Mouse (Mus musculus): ENCODE results near the gene Dock1.

Dock1 gene

GRCm38 (mm10) chr7:134994983-134995382, 324.5 kb downstream of the Dock1 start:
- no peak for DNase-seq

DNA sequence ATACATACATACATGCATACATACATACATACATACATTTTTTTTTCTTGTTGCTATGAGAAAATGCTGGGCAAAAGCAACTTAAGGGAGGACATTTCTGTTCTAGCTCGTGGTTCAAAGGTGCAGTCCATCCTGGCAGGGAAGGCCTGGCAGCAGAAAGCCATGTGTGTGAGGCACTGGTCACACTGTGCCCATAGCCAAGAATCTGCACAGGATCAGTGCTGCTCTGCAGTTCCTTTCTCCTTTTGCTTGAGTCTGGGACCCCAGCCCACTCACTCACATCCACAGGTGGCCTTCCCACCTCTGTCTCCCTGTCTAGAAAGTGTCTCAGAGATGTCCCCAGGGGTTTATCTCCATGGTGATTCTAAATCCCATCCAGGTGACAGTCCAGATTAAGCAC, 331.8 kb downstream of the Dock1 start:
- no peak for DNase-seq

GRCm38 (mm10) chr7:135002891-135003290, 332.4 kb downstream of the Dock1 start:
- DNase-seq, result no peak

GRCm38 (mm10) chr7:135005964-135006560, 335.6 kb downstream of the Dock1 start:
- no peak for DNase-seq

DNA sequence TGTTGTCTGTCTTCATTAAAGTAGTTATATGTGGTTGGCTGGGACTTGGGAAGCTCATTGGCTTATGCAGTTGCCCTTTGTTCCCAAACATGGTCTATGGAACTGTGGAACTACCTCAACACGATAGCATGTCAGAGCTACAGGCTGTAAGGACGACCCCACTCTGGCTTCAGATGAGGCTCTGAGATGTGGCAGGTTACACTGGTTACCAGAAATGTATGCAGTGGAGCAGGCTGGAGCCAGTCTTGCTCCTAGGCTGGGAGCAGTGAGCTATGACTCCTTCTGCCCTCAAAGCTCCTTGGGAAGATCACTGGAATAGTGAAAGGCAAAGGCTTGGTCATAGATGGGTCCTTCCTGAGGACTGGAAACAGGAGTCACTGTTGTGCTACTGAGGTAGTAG, 337.6 kb downstream of the Dock1 start:
- no peak for DNase-seq

DNA sequence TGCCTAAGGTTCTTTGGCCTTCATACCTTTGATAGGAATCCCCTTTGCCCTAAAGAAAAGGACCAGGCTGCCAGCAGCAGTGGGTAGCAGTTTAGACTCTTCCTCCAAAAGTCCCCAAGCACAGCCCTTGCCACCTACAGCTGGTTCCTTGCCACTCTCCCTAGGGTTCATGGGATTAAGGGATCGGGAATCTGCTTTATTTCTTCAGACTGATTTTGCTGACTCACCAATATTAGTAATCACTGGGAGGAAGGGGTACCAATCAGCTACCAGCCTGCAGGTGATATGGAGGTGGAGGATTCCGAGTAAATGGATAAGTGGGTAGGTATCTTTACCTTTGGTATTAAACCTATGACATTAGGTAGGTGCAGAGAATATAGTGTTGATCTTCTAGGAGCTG, 340.5 kb downstream of the Dock1 start:
- no peak for DNase-seq

DNA sequence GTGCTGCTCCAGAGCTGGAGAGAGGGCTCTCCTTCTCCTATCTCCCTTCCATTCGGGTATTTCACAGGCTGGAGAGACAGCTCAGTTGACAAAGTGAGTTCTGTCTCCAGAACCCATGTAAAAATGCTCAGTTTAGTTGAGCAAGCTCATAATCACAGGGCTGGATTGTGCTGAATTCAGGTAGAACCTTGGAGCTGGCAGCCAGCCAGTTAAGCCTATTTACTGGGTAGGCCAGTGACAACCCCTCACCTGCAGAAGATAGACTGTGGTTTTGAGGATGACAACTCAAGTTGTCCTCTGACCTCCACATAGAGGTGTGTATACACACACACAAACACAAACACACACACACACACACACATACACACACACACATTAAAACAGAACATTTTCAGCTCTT, 347.1 kb downstream of the Dock1 start:
- DNase-seq, result peak in 1 of 2 experiments; percentile 20

- DNase-seq, result no peak
Observed at GRCm38 (mm10) chr7:135020762-135021161, 350.3 kb downstream of the Dock1 start.

DNA sequence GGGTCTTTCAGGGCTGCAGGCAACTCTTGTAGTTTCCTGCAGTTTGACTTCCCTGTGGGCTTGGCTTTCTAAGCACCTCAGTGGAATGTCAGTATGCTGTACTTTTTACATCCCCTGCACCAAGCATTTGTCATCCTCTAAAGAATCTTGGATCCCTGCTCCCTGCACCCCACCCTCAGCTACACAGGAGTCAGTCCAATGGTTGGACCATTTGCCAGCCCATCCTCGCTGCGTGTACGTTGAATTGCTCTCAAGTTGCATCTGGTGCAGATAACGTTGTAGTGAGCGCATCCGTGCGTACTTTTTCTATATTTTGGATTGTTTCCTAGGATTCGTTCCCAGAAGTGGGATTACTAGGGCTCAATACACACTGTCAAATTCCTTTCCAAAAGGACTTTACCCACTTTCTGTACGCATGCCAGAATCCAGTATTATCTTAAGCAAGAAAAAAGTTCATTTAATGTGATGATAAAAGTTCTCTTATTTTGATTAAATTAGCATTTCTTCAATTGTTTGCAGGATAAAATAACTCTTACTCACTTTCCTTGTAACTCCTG, 351.2 kb downstream of the Dock1 start:
- no peak for DNase-seq

- DNase-seq, result no peak
Observed at GRCm38 (mm10) chr7:135024531-135024930, 354.1 kb downstream of the Dock1 start.

DNA sequence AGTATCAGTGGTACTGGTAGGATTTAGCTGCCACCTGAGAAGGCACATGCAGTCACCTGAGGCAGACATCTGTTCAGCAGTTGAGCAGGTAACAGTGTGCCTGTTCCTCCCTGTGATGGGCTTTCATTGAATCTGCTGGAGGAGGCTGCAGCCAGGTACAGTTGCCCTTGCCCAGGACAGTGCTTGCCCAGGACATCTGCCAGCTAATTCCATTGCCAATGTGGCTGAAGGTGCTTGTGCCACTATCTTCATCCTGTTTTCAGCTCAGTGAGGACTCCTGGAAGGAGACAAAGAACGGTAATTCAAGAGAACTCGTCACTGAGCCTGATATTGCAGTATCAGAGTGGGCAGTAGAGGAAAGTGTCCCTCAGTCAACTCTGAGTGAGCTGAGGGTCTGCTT, 358.3 kb downstream of the Dock1 start:
- DNase-seq, result peak; percentile 25 to 46

DNA sequence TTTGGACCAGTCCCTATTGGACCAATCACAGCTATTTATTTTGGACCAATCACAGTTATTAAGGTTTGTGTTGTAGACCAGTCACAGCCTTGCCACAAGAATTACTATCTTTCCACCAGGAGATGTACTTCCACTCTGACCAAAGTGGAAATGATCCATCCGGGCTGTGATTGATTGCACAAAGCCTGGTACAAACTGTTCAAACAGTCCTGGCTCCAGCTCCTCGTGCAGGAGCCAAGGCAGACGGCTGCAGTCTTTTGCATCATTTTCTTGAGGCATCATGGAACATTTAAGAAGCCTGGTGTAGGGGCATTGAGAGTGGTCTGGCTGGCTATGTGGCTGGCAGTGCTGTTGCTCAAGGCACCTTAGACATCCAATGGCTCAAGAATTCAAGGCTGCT, 358.7 kb downstream of the Dock1 start:
- no peak for DNase-seq

GRCm38 (mm10) chr7:135031466-135031865, 361.0 kb downstream of the Dock1 start:
- DNase-seq, result no peak

DNA sequence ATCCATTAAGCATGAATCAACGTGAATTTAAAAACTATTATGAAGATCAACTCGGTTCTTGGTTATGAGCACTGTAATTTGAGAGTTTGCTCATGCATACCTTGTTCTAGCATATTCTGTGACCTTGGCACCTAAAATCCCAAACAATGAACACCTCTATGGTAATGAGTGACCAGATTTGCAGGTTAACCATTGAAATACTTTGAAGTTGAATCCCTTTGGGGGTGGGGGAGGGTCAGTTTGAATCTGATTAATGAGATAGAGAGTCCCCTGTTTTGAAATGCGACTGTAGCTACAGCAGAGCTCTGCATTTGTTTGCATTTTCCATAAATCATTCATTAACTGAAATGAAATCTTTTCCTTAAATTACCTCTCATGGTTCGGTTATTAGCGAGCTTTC, 364.4 kb downstream of the Dock1 start:
- DNase-seq, result no peak

- no peak for DNase-seq
Observed at GRCm38 (mm10) chr7:135035651-135036050, 365.2 kb downstream of the Dock1 start.

GRCm38 (mm10) chr7:135038930-135039329, 368.5 kb downstream of the Dock1 start:
- DNase-seq, result no peak

GRCm38 (mm10) chr7:135043931-135044765, 373.7 kb downstream of the Dock1 start:
- no peak for DNase-seq

- DNase-seq, result no peak
Observed at GRCm38 (mm10) chr7:135049416-135049815, 379.0 kb downstream of the Dock1 start.

GRCm38 (mm10) chr7:135053186-135053715, 382.8 kb downstream of the Dock1 start:
- DNase-seq, result no peak

GRCm38 (mm10) chr7:135054664-135055063, 384.2 kb downstream of the Dock1 start:
- peak; percentile 12 to 40 for DNase-seq

DNA sequence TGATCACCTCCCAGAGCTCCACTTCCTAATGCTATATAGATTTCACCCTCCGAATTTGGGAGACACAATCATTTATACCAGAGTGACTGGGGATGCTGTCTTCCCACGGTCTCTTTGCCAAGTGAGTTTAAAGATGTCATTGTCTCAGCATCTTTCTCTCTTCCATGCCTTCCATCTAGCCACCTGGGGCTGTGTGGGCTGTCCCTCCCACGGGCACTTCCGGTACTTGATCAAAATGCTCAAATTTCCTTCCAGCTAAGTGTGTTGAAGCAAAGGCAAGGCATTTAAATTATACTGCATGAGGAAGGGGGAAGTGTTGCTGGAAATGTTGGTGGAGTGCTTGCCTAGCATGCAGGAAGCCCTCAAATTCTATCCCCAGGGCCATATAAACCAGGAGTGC, 388.6 kb downstream of the Dock1 start:
- no peak for DNase-seq

GRCm38 (mm10) chr7:135059562-135059961, 389.1 kb downstream of the Dock1 start:
- no peak for DNase-seq

DNA sequence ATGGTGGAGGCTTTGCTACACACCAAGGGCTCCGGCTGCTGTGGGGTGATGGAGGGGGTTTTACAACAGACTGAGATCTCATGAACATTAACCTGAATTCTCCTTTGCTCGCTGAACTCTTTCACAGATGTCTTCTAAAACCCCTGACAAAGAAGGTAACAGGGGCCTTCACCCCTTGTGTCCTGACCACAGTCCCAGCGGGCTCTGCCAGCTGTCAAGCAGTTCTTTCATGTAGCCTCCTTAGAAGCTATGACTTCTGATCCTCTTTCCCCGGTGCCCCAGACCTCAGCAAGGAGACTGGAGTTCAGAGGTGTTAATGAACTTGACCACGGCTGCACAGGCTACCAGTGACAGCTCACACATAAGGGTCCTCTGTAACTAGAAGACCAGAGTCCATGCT, 393.4 kb downstream of the Dock1 start:
- DNase-seq, result no peak

GRCm38 (mm10) chr7:135065301-135065700, 394.8 kb downstream of the Dock1 start:
- no peak for DNase-seq
